Mouse (Mus musculus): ENCODE measurements around the gene Asic2. TPM values are rescaled to one million over a fixed set of nuclear protein-coding genes. Genes with fewer than 3 reads are reported as not detected.

The Asic2 gene
- polyA plus RNA-seq, 1 experiment from 2014 or later = 0.77 TPM

DNA sequence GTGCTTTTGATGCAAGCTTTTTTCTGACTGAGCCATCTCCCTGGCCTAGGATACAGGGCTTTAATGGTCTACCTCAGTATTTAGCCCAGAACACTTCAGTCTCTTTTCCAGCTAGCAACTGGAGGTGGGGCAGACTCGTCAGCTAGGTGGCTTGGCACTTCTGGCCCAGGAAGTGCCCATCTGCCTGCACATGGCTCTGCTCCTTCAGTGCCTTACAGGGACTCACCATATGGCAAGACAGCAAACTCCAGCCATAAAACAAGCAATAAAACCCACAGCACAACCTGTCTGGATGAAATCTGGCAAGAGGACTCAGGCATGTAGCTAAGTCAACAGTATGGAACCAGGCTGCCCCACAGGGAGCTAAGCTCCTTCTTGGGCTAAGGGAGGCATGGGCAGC lies 165.6 kb downstream of the Asic2 start:
- Histone ChIP-seq H3K27ac (no peak overlapping the region), H3K36me3 (no peaks in the 10 kb centered on the region), H3K27me3 (ENCODE audit: insufficient read depth, poor library complexity, severe bottlenecking) (0 out of 2 replicates have a peak, but pooled peaks cover 4% of the 10 kb centered on the region), H3K4me3 (no peak overlapping the region), H3K9me3 (no peaks in the 10 kb centered on the region), H3K4me1 (no peaks in the 10 kb centered on the region)
- WGBS = 58% methylated on average over 1 of the region's 1 CpGs
- DNase-seq (ENCODE audit: low spot score) = no peak

DNA sequence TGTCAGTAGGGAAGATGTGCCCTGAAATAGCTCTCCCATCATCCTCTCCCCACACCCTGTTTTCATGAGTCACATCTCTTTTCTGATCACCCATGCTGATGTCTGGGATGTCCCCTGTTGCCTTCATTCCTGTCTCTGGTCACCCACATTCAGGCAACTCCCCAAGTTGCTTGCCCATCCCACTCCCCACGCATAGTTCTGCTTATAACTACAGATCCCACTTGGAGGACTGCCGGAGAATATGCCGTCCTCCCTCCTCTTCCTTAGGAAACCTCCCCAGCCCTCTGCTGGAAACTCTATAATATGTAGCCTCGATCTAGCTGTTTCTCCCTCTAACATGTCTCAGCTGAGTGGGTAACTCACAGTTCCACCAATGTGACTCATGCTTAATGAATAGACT lies 167.4 kb downstream of the Asic2 start:
- WGBS = 72% methylated on average over 4 of the region's 4 CpGs

GRCm38 (mm10) chr11:81793588-81793987 lies 174.7 kb downstream of the Asic2 start:
- Histone ChIP-seq H3K4me3 (no peak overlapping the region), H3K9me3 (no peaks in the 10 kb centered on the region), H3K27me3 (ENCODE audit: insufficient read depth, poor library complexity, severe bottlenecking) (no peaks in the 10 kb centered on the region), H3K36me3 (no peaks in the 10 kb centered on the region), H3K4me1 (no peaks in the 10 kb centered on the region), H3K27ac (no peak overlapping the region)
- 72% methylated on average over 2 of the region's 2 CpGs for WGBS
- DNase-seq (ENCODE audit: low spot score) = no peak

More for the DNA sequence above, 167.4 kb downstream of the Asic2 start:
- Histone ChIP-seq H3K4me3 (no peak overlapping the region), H3K9me3 (no peaks in the 10 kb centered on the region), H3K27ac (no peak overlapping the region), H3K27me3 (ENCODE audit: insufficient read depth, poor library complexity, severe bottlenecking) (no peaks in the 10 kb centered on the region), H3K36me3 (no peaks in the 10 kb centered on the region), H3K4me1 (no peaks in the 10 kb centered on the region)
- no peak for DNase-seq (ENCODE audit: low spot score)

GRCm38 (mm10) chr11:81791579-81791978 lies 176.7 kb downstream of the Asic2 start:
- H3K4me1 ChIP-seq = no peaks in the 10 kb centered on the region
- WGBS = 57% methylated on average over 1 of the region's 1 CpGs
- no peaks in the 10 kb centered on the region for H3K27me3 ChIP-seq (ENCODE audit: insufficient read depth, poor library complexity, severe bottlenecking)
- H3K9me3 ChIP-seq = no peaks in the 10 kb centered on the region
- no peak for DNase-seq (ENCODE audit: low spot score)
- H3K36me3 ChIP-seq = no peaks in the 10 kb centered on the region
- no peak overlapping the region for H3K27ac ChIP-seq
- H3K4me3 ChIP-seq = no peak overlapping the region

DNA sequence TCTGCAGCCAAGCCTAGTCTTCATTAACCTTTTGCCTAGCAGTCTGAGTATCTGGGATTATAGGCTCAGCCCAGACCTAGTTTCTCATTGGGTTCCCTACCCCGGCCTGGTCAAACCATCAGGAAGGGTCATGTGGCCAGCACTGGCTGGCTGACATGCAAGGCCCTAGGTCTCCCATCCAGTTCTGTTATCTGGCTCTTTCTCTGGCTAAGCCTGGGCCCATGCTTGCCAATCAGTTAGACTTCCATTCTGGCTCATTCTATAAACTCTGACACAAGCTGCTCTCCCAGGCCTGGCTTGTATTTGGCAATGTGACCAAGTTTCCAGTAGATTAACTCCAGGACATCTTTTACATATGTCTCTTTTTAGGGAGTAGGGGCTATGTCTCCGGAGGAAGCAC lies 187.7 kb downstream of the Asic2 start:
- Histone ChIP-seq H3K27me3 (ENCODE audit: insufficient read depth, poor library complexity, severe bottlenecking) (peaks cover 5% of the 10 kb centered on the region; the same call in 1 of the 2 replicates), H3K4me3 (no peak overlapping the region), H3K36me3 (no peaks in the 10 kb centered on the region), H3K4me1 (peaks cover 8% of the 10 kb centered on the region), H3K27ac (no peak overlapping the region), H3K9me3 (no peaks in the 10 kb centered on the region)
- WGBS = 81% methylated on average over 2 of the region's 2 CpGs
- DNase-seq (ENCODE audit: low spot score) = no peak

DNA sequence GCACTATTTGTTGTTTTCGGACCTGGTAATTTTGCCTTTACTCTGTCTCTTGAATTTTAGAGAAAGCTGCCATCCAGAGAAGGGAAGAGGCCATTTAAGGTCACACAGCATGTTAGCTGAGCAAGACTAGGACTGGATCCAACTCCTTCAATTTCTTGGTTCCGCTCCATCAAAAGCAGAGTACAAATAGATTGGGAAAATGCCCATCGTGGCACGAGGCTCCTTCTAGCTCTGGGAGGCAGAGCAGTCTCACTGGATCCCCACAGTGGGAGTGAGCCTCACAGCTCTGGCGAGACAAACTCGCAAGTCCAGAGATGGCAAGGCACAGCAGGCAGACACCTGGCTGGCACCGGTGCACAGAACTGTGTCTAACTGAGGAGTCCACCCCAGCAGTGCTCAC lies 188.4 kb downstream of the Asic2 start:
- Histone ChIP-seq H3K4me1 (peaks cover 8% of the 10 kb centered on the region), H3K36me3 (no peaks in the 10 kb centered on the region), H3K27ac (no peak overlapping the region), H3K9me3 (no peaks in the 10 kb centered on the region), H3K4me3 (no peak overlapping the region), H3K27me3 (ENCODE audit: insufficient read depth, poor library complexity, severe bottlenecking) (peaks cover 5% of the 10 kb centered on the region; the same call in 1 of the 2 replicates)
- DNase-seq (ENCODE audit: low spot score) = no peak
- WGBS = 79% methylated on average over 7 of the region's 7 CpGs

DNA sequence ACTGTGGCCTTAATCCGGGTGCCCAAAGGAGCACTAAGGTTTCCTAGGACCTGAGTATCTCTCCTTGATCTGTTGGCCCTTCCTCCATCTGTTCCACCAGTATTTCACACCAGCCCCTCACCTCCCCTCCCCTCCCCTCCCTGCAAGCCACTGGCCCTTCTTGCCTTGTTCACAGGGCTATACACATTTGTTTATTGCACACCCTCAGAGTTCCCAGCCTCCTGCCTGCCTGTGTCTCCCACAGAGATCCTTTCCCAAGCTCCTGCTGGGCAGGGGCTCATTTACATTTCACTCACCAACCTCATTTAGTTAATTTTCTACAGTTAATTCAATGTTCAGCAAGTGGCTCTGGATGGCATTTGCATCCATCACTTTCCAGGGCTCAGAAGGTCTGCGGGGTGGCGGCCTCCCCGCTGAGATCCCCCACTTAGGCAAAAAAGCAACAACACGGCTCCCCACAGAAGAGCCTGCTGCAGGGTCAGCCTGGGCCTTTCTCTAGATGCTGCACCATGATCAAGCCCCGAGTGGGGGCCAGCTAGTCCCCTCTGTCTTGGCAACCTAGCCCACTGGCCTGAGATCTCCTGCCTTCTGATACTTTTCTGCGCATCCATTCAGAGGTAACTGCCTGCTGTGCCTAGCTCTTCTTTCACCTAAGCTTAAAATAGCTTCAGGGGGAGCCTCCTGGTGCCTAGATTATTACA lies 196.9 kb downstream of the Asic2 start:
- peaks cover 6% of the 10 kb centered on the region; the same call in 1 of the 2 replicates for H3K4me1 ChIP-seq
- no peaks in the 10 kb centered on the region for H3K9me3 ChIP-seq
- H3K36me3 ChIP-seq = no peaks in the 10 kb centered on the region
- DNase-seq (ENCODE audit: low spot score) = no peak
- H3K27me3 ChIP-seq (ENCODE audit: insufficient read depth, poor library complexity, severe bottlenecking) = peaks cover 13% of the 10 kb centered on the region; the same call in 1 of the 2 replicates
- WGBS = 14% methylated on average over 7 of the region's 7 CpGs
- no peak overlapping the region for H3K4me3 ChIP-seq
- no peak overlapping the region for H3K27ac ChIP-seq

- peaks cover 6% of the 10 kb centered on the region; the same call in 1 of the 2 replicates for H3K4me1 ChIP-seq
- H3K4me3 ChIP-seq = no peak overlapping the region
- no peak overlapping the region for H3K27ac ChIP-seq
- H3K27me3 ChIP-seq (ENCODE audit: insufficient read depth, poor library complexity, severe bottlenecking) = peaks cover 13% of the 10 kb centered on the region; the same call in 1 of the 2 replicates
- H3K36me3 ChIP-seq = no peaks in the 10 kb centered on the region
- 59% methylated on average over 5 of the region's 5 CpGs for WGBS
- H3K9me3 ChIP-seq = no peaks in the 10 kb centered on the region
- DNase-seq (ENCODE audit: low spot score) = no peak
Measured at GRCm38 (mm10) chr11:81769691-81770260, 198.5 kb downstream of the Asic2 start.

GRCm38 (mm10) chr11:81768305-81768704 lies 200.0 kb downstream of the Asic2 start:
- Histone ChIP-seq H3K27me3 (ENCODE audit: insufficient read depth, poor library complexity, severe bottlenecking) (peaks cover 13% of the 10 kb centered on the region; the same call in 1 of the 2 replicates), H3K9me3 (no peaks in the 10 kb centered on the region), H3K36me3 (no peaks in the 10 kb centered on the region), H3K27ac (no peak overlapping the region), H3K4me1 (peaks cover 6% of the 10 kb centered on the region; the same call in 1 of the 2 replicates), H3K4me3 (no peak overlapping the region)
- WGBS = 88% methylated on average over 2 of the region's 2 CpGs
- no peak for DNase-seq (ENCODE audit: low spot score)

GRCm38 (mm10) chr11:81767781-81768180 lies 200.5 kb downstream of the Asic2 start:
- Histone ChIP-seq H3K9me3 (no peaks in the 10 kb centered on the region), H3K27me3 (ENCODE audit: insufficient read depth, poor library complexity, severe bottlenecking) (peaks cover 13% of the 10 kb centered on the region; the same call in 1 of the 2 replicates), H3K27ac (no peak overlapping the region), H3K4me1 (peaks cover 6% of the 10 kb centered on the region; the same call in 1 of the 2 replicates), H3K4me3 (no peak overlapping the region), H3K36me3 (no peaks in the 10 kb centered on the region)
- no peak for DNase-seq (ENCODE audit: low spot score)
- WGBS = 56% methylated on average over 1 of the region's 1 CpGs

DNA sequence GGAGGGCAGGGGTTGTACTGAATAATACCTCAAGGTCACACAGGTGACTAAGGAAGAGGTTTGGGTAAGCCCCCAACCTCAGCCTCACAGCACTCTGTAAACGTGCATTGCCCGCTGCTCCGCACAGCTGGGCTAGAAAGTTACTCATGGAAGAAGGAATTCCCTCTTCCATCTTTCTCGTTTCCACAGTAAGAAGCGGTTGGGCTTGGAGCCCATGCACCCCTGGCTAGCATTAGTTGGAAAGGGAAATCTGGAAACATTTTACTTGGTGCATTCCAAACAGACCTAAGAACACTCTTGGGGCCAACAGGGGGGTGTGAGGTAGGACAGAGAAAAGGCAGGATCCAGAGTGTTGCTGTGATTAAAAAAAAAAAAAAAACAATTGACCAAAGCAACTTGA lies 203.0 kb downstream of the Asic2 start:
- Histone ChIP-seq H3K36me3 (no peaks in the 10 kb centered on the region), H3K9me3 (no peaks in the 10 kb centered on the region), H3K27ac (no peak overlapping the region), H3K4me3 (no peak overlapping the region), H3K4me1 (no peaks in the 10 kb centered on the region), H3K27me3 (ENCODE audit: insufficient read depth, poor library complexity, severe bottlenecking) (0 out of 2 replicates have a peak, but pooled peaks cover 8% of the 10 kb centered on the region)
- WGBS = 72% methylated on average over 5 of the region's 5 CpGs
- DNase-seq (ENCODE audit: low spot score) = no peak

- no peak overlapping the region for H3K4me3 ChIP-seq
- DNase-seq (ENCODE audit: low spot score) = no peak
- WGBS = 24% methylated on average over 3 of the region's 3 CpGs
Measured at GRCm38 (mm10) chr11:81764778-81765177, 203.5 kb downstream of the Asic2 start.

GRCm38 (mm10) chr11:81757221-81757620 lies 211.0 kb downstream of the Asic2 start:
- Histone ChIP-seq H3K27ac (no peak overlapping the region), H3K27me3 (ENCODE audit: insufficient read depth, poor library complexity, severe bottlenecking) (no peaks in the 10 kb centered on the region), H3K4me3 (no peak overlapping the region), H3K9me3 (0 out of 2 replicates have a peak, but pooled peaks cover 5% of the 10 kb centered on the region), H3K36me3 (no peaks in the 10 kb centered on the region), H3K4me1 (no peaks in the 10 kb centered on the region)
- no peak for DNase-seq (ENCODE audit: low spot score)
- WGBS = 84% methylated on average over 4 of the region's 4 CpGs

More at GRCm38 (mm10) chr11:81764778-81765177, 203.5 kb downstream of the Asic2 start:
- no peak overlapping the region for H3K27ac ChIP-seq
- no peaks in the 10 kb centered on the region for H3K36me3 ChIP-seq
- H3K4me1 ChIP-seq = no peaks in the 10 kb centered on the region
- H3K9me3 ChIP-seq = no peaks in the 10 kb centered on the region
- 0 out of 2 replicates have a peak, but pooled peaks cover 8% of the 10 kb centered on the region for H3K27me3 ChIP-seq (ENCODE audit: insufficient read depth, poor library complexity, severe bottlenecking)
